Mouse (Mus musculus): ENCODE measurements around the gene Gm30191. TPM values are rescaled to one million over a fixed set of nuclear protein-coding genes. Genes with fewer than 3 reads are reported as not detected.

Gene Gm30191
- polyA plus RNA-seq, 1 experiment from 2014 or later: not detected

DNA sequence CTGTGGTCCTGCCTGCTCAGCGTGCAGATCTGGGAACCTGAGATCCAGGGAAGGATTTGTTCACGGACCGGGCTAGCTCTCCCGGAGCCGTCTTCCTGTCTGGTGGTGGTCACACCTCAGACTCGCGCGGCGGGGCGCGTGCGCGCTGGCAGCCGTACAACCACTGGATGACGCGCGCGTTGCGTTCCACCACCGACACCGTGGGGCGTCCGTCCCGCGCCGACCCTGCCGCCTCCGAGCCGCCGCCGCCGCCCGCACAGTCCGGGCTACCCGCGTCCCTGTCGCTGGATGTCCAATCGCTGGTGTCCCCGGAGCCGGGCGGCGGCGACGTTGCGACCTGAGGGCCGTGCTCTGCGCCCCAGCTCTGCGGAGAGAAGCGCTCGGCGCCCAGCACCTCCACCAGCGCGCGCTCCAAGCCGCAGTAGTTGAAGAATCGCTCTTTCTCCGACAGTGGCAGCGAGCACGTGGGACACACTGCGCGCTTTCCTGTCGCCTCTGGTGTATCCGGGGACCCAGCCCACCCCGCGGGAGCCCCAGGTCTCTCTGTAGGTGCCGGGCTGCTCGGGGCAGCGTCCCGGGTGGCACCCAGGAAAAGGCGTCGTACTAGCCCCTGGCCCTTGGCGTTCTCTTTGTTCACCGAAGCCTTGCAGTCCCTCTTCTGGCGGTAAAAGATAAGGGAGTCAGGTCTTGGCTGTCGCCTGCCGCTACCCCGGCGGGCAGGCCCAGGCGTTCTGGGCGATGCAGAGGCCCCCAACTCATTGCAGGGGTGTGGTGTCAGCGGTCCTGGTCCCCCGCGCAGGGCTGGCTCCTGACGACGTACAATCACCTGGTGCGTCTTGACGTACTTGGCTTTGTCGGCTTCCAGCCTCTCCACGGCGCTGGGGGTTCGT lies 4.8 kb downstream of the Gm30191 start:
- Histone ChIP-seq H3K9ac (ENCODE audit: low read depth, low read length) (peak overlapping the region; percentile 49), H3K4me3 (replicated peaks; ENCODE audit: low read depth, low read length) (peak overlapping the region; percentile 42), H3K4me1 (replicated peaks; ENCODE audit: insufficient read depth, low read length) (peaks cover 32% of the 10 kb centered on the region), H3K27ac (no peak overlapping the region), H3K4me2 (ENCODE audit: low read length) (peak overlapping the region; percentile 85), H3K27me3 (ENCODE audit: insufficient read depth, low read length) (peaks cover 26% of the 10 kb centered on the region), H3K9me3 (replicated peaks; ENCODE audit: low read length) (no peaks in the 10 kb centered on the region), H3K36me3 (ENCODE audit: insufficient read depth, low read length) (no peaks in the 10 kb centered on the region)
- ATAC-seq (replicated peaks; ENCODE audit: low FRiP score, low read depth) (no peak), DNase-seq (ENCODE audit: low spot score) (peak; percentile 29)
- 1% methylated on average over 91 of the region's 91 CpGs for WGBS
- no peak for TF ChIP-seq CTCF (IDR thresholded peaks at IDR 0.05; ENCODE audit: low read depth)

DNA sequence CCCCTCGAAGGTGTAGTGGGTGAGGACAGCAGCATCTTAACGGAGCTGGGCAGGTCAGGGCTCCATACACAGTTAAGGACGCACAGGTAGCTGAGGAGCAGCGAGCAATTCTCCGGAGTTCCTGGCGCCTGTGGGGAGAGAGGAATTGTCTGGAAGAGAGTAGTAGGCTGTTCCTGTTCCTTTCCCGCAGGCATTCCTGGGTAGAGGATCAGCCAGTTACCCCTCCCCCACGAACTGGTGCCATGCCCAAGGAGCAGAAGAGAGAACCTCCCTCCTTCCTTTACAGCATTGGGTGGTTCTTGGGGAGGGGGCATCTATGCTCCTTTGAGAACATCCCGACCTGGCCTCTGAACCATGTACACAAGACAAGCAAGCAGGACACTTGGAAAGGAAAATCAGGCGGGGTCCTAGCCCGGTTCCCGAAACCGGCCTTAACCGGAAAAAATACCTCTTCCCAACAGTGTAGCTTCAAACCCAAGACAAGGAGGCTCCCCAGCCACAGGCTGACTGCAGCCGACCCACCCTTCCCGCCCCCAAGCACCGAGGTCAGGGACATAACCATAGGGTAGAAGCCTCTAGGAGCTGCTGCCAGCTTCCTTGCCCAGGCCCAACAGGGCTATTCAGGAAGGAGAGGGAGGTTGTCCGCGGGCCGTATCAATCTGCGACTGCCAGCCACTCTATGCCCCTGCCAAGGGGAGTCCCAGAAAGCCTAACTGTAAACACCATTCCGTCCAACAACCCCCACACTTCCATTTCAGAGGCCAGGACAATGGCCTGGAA lies 5.6 kb downstream of the Gm30191 start:
- H3K4me1 ChIP-seq (replicated peaks; ENCODE audit: insufficient read depth, low read length): peaks cover 37% of the 10 kb centered on the region

DNA sequence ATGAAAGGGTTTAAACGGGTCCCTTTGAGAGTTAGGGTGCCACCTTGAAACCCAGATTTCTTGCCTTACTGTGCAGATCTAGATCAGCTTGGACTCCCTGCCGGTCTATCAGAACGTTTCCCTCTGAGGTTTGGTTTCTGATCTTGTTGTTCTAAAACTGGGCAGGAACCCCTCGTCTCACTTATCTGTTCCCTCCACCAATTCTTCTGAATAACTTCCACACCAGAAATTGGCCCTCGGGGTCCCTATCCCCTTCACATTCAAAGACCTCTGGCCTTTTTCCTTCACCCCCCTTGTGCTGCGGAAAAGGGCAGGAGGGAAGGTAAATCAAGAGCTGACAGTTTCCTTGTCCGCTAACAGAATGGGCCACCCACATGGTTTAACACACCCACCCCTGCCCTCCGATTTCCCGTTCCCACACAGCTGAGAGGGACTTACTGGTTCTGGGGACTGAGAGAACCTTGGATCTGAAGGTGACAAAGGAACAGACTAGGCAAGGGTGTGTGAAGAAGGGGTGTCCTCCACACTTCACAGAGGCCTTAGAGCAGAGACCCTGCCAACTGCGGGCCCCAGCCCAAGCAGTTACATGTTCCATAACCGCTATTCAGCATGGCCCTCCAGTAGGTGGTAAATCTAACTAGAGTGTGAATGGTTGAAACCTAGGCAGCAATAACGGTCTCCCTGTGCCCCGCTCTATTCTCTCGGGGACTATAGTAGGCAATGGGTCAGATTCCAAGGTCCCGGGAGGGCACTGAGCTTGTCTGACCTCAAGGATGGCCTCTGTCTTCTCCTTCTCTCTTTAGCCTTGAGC lies 6.4 kb downstream of the Gm30191 start:
- H3K27ac ChIP-seq: peak overlapping the region; percentile 77
- DNase-seq (ENCODE audit: low spot score) (peak; percentile 41), ATAC-seq (replicated peaks; ENCODE audit: low FRiP score, low read depth) (no peak)
- H3K36me3 ChIP-seq (ENCODE audit: insufficient read depth, low read length): no peaks in the 10 kb centered on the region
- H3K4me2 ChIP-seq (ENCODE audit: low read length): peak overlapping the region; percentile 85
- peaks cover 37% of the 10 kb centered on the region for H3K4me1 ChIP-seq (replicated peaks; ENCODE audit: insufficient read depth, low read length)
- no peaks in the 10 kb centered on the region for H3K9me3 ChIP-seq (replicated peaks; ENCODE audit: low read length)
- WGBS: 21% methylated on average over 15 of the region's 15 CpGs
- H3K27me3 ChIP-seq (ENCODE audit: insufficient read depth, low read length): peaks cover 26% of the 10 kb centered on the region
- peak overlapping the region; percentile 42 for H3K4me3 ChIP-seq (replicated peaks; ENCODE audit: low read depth, low read length)
- H3K9ac ChIP-seq (ENCODE audit: low read depth, low read length): peak overlapping the region; percentile 49; the same call in 1 of the 2 replicates
- no peak for TF ChIP-seq CTCF (IDR thresholded peaks at IDR 0.05; ENCODE audit: low read depth)

More for the DNA sequence above, 5.6 kb downstream of the Gm30191 start:
- 17% methylated on average over 22 of the region's 22 CpGs for WGBS
- peak; percentile 28 for DNase-seq (ENCODE audit: low spot score)
- Histone ChIP-seq H3K4me2 (ENCODE audit: low read length) (peak overlapping the region; percentile 85), H3K27me3 (ENCODE audit: insufficient read depth, low read length) (peaks cover 26% of the 10 kb centered on the region), H3K9me3 (replicated peaks; ENCODE audit: low read length) (no peaks in the 10 kb centered on the region), H3K4me3 (replicated peaks; ENCODE audit: low read depth, low read length) (peak overlapping the region; percentile 42), H3K9ac (ENCODE audit: low read depth, low read length) (peak overlapping the region; percentile 49; the same call in 1 of the 2 replicates), H3K27ac (peak overlapping the region; percentile 64), H3K36me3 (ENCODE audit: insufficient read depth, low read length) (no peaks in the 10 kb centered on the region)
- ATAC-seq (replicated peaks; ENCODE audit: low FRiP score, low read depth): no peak
- TF ChIP-seq CTCF (IDR thresholded peaks at IDR 0.05; ENCODE audit: low read depth): no peak

DNA sequence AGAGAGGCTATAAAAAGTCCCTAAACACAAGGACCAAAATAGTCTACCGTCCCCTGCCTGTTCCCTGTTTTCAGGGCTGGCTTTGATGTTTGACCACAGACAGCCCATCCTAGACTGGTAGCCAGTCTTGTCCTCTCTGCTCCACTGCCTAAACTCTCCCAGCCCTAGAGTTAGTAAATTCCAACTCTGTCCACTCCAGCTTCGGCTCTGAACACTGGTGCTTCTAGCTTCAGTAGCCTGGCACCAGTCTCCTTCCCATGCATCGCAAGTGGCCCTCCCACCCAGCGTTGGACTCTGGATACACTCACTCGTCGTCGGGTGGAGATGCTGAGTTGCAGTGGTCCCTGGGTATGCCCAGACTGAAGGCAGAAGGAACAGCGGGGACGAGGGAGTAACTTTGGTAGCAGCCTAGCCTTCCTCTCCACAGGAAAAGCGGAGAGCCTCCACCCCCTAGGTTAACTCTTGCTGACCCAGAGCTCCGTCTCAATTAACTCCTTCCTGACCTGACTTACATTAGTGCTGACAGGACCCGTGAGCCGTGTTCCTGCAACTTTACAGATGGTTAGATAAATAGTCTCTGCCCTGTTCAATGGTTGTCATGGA lies 7.1 kb downstream of the Gm30191 start, which contains the start of gene Grrp1:
TSS of gene Grrp1 (minus strand) at position 385 of the 603 bp plus-strand sequence.
- Histone ChIP-seq H3K9me3 (replicated peaks; ENCODE audit: low read length) (no peaks in the 10 kb centered on the region), H3K9ac (ENCODE audit: low read depth, low read length) (peak within 1 kb of the TSS; percentile 49; the same call in 1 of the 2 replicates), H3K36me3 (ENCODE audit: insufficient read depth, low read length) (no peaks in the 10 kb centered on the region), H3K4me2 (ENCODE audit: low read length) (peak within 1 kb of the TSS; percentile 85), H3K27me3 (ENCODE audit: insufficient read depth, low read length) (peaks cover 26% of the 10 kb centered on the region), H3K4me1 (replicated peaks; ENCODE audit: insufficient read depth, low read length) (peaks cover 37% of the 10 kb centered on the region), H3K4me3 (replicated peaks; ENCODE audit: low read depth, low read length) (peak within 1 kb of the TSS; percentile 42), H3K27ac (peak within 1 kb of the TSS; percentile 77)
- no peak for ATAC-seq (replicated peaks; ENCODE audit: low FRiP score, low read depth)
- TF ChIP-seq CTCF (IDR thresholded peaks at IDR 0.05; ENCODE audit: low read depth): no peak
- WGBS: 3% methylated on average over 13 of the region's 13 CpGs
- peak; percentile 74 for DNase-seq (ENCODE audit: low spot score)

DNA sequence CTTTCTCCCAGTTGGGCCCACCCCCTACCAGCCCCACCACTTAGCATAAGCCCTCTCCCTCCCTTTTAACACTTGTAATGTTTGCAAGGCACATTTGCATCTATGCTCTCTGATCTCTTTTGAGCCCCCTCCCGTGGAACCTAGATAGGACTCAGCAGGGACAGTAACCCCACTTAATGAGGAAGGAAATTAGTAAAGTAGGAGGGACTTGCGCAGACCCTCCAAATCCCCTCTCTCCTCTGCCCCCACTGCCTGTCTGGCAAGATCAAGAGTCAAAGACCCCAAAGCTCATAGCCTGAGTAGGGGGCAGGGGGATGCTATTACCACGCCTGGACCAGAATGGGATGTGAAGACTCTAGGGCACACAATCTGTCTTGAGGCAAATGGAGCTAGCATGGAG lies 8.1 kb downstream of the Gm30191 start:
- Histone ChIP-seq H3K4me2 (ENCODE audit: low read length) (no peak overlapping the region), H3K27me3 (ENCODE audit: insufficient read depth, low read length) (peaks cover 26% of the 10 kb centered on the region), H3K36me3 (ENCODE audit: insufficient read depth, low read length) (no peaks in the 10 kb centered on the region), H3K4me1 (replicated peaks; ENCODE audit: insufficient read depth, low read length) (peaks cover 37% of the 10 kb centered on the region), H3K4me3 (replicated peaks; ENCODE audit: low read depth, low read length) (no peak overlapping the region), H3K27ac (no peak overlapping the region), H3K9me3 (replicated peaks; ENCODE audit: low read length) (no peaks in the 10 kb centered on the region), H3K9ac (ENCODE audit: low read depth, low read length) (no peak overlapping the region)
- TF ChIP-seq CTCF (IDR thresholded peaks at IDR 0.05; ENCODE audit: low read depth): no peak
- DNase-seq (ENCODE audit: low spot score): no peak
- no peak for ATAC-seq (replicated peaks; ENCODE audit: low FRiP score, low read depth)
- 60% methylated on average over 3 of the region's 3 CpGs for WGBS

Data from kidney, postnatal 0 days (tissue).